Mouse (Mus musculus) neural tube, embryonic 13.5 days (tissue): ENCODE measurements around the gene Osbpl5. TPM values are rescaled to one million over a fixed set of nuclear protein-coding genes. Genes with fewer than 3 reads are reported as not detected.

Experiments used
- ATAC-seq: fragments of 200-750 bp; cut with Nextera tagmentation; 2 replicates; pipeline ENCODE4 v1.8.0; 2017; ENCODE audit warnings: low read depth, mild to moderate bottlenecking, moderate TSS enrichment, moderate library complexity
- H3K27ac ChIP-seq: fragments of 300-500 bp; sonication (generic); replicated peaks from 2 replicates; pipeline ENCODE4 v1.5.1; 2015; ENCODE audit warnings: moderate library complexity, mild to moderate bottlenecking, inconsistent platforms
- H3K27me3 ChIP-seq: fragments of 300-500 bp; sonication (generic); 2 replicates; pipeline ENCODE4 v1.6.1; 2015; ENCODE audit warnings: mild to moderate bottlenecking, inconsistent platforms
- H3K36me3 ChIP-seq: fragments of 300-500 bp; sonication (generic); 2 replicates; pipeline ENCODE4 v1.6.1; 2015; ENCODE audit warnings: mild to moderate bottlenecking, inconsistent platforms
- H3K4me1 ChIP-seq: fragments of 300-500 bp; sonication (generic); replicated peaks from 2 replicates; pipeline ENCODE4 v1.6.1; 2015; ENCODE audit warnings: inconsistent platforms
- H3K4me2 ChIP-seq: fragments of 300-500 bp; sonication (generic); 2 replicates; pipeline ENCODE4 v1.6.1; 2015; ENCODE audit warnings: inconsistent platforms, mild to moderate bottlenecking, moderate library complexity
- H3K4me3 ChIP-seq: fragments of 300-500 bp; sonication (generic); 2 replicates; pipeline ENCODE4 v1.5.1; 2015; ENCODE audit warnings: mild to moderate bottlenecking, inconsistent platforms
- H3K9ac ChIP-seq: fragments of 300-500 bp; sonication (generic); 2 replicates; pipeline ENCODE4 v1.6.1; 2015; ENCODE audit warnings: moderate library complexity, mild to moderate bottlenecking, inconsistent platforms
- H3K9me3 ChIP-seq: fragments of 300-500 bp; sonication (generic); 2 replicates; pipeline ENCODE4 v1.6.1; 2016; ENCODE audit warnings: inconsistent platforms
- WGBS: fragments of 180-500 bp; shearing (Covaris S2); methylation state at CpG from one replicate; pipeline ENCODE4 v1.1.7; 2015; 5-methylcytosine and 5-hydroxymethylcytosine counted together
- polyA plus RNA-seq: library from polyadenylated mRNA; unstranded; fragments of >200 nt; fragmentation: Nextera tagmentation; extraction: Ambion mirVana; gene quantifications from 2 replicates; pipeline ENCODE4 v1.2.1, GENCODE M21; 2015

The Osbpl5 gene
- polyA plus RNA-seq, 1 experiment from 2014 or later = 27.8 TPM

DNA sequence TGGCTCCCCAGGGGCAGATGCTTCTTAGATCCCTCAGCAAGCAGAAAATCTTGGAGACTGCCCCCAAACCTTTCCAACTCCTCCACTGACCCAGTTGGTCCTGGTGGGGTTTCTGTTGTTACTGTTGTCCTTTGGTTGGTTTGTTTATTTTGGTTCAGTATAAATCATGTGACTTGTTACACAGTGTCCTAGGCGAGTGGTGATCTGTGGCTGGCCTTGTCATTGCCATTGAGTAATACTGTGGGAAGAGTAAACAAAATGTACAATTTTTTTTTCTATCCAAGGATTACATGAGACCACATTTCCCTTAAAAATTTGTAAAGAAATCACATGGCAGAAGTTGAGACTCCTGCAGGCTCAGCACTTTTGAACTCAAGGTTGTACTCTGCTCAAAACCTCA lies 12.7 kb upstream of the Osbpl5 start:
- no peak for ATAC-seq
- 62% methylated on average over 1 of the region's 1 CpGs for WGBS
- Histone ChIP-seq H3K4me3 (no peak overlapping the region), H3K27me3 (peaks cover 22% of the 10 kb centered on the region), H3K9me3 (no peaks in the 10 kb centered on the region), H3K4me1 (no peaks in the 10 kb centered on the region), H3K27ac (no peak overlapping the region), H3K9ac (no peak overlapping the region), H3K4me2 (no peak overlapping the region), H3K36me3 (no peaks in the 10 kb centered on the region)

GRCm38 (mm10) chr7:143768267-143768666 lies 11.5 kb upstream of the Osbpl5 start:
- 87% methylated on average over 6 of the region's 6 CpGs for WGBS
- ATAC-seq = no peak
- Histone ChIP-seq H3K36me3 (no peaks in the 10 kb centered on the region), H3K4me2 (no peak overlapping the region), H3K9me3 (no peaks in the 10 kb centered on the region), H3K27me3 (peaks cover 28% of the 10 kb centered on the region), H3K4me3 (no peak overlapping the region), H3K4me1 (no peaks in the 10 kb centered on the region), H3K9ac (no peak overlapping the region), H3K27ac (no peak overlapping the region)

DNA sequence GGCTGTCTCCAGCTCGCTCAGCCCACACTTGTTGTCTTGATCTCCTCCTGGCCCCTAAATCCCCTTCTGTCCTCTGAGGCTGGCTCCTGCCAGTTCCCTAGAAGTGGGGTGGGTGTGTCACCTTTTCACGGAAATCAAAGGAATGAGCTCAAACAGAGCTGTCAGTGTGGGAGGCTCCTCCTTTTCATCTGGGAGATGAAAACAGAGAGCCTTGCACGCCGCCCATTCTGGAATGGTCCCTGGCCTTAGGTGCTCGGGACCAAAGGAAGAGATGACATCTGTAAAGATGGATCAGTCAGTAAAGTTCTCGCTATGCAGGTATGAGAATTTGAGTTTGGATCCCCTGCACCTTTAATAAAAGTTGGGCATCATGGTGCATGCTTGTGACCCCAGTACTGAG lies 10.1 kb upstream of the Osbpl5 start, which contains the start of gene Mrgprg:
Gene Mrgprg, minus strand, starts transcription at position 101 of the 400 bp plus-strand sequence.
- Histone ChIP-seq H3K4me1 (no peaks in the 10 kb centered on the region), H3K27me3 (peaks cover 31% of the 10 kb centered on the region), H3K4me2 (no peak within 1 kb of the TSS), H3K36me3 (no peaks in the 10 kb centered on the region), H3K9ac (no peak within 1 kb of the TSS), H3K27ac (no peak within 1 kb of the TSS), H3K9me3 (no peaks in the 10 kb centered on the region), H3K4me3 (no peak within 1 kb of the TSS)
- no peak for ATAC-seq
- WGBS = 52% methylated on average over 6 of the region's 6 CpGs

GRCm38 (mm10) chr7:143764876-143765530 lies 8.2 kb upstream of the Osbpl5 start:
- 76% methylated on average over 19 of the region's 19 CpGs for WGBS
- Histone ChIP-seq H3K36me3 (no peaks in the 10 kb centered on the region), H3K4me3 (no peak overlapping the region), H3K9ac (no peak overlapping the region), H3K27me3 (peaks cover 31% of the 10 kb centered on the region), H3K9me3 (no peaks in the 10 kb centered on the region), H3K27ac (no peak overlapping the region), H3K4me2 (no peak overlapping the region), H3K4me1 (no peaks in the 10 kb centered on the region)
- ATAC-seq = no peak

DNA sequence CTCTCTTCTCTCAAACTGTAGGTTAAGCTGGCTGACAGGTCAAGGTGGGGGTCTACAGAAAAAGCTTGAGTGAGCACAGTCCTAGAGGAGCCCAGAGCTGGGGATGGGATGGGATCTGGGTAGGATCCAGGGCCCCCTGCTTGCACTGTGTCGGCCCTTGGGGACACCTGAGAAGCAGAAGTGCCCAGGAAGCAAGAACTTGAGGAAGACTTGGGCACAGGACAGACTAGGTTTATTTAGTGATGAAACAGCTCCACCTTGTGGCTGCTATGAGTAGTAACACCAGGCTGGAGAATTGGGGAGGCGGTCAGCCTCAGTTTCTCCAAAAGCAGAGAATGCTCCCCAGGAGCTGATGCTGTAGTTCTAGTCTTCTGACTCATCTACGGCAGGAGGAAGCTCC lies 7.0 kb upstream of the Osbpl5 start:
- H3K4me3 ChIP-seq = no peak overlapping the region
- 24% methylated on average over 3 of the region's 3 CpGs for WGBS
- no peaks in the 10 kb centered on the region for H3K9me3 ChIP-seq
- H3K9ac ChIP-seq = no peak overlapping the region
- H3K27me3 ChIP-seq = peaks cover 31% of the 10 kb centered on the region
- no peaks in the 10 kb centered on the region for H3K4me1 ChIP-seq
- no peaks in the 10 kb centered on the region for H3K36me3 ChIP-seq
- H3K27ac ChIP-seq = no peak overlapping the region
- peak; percentile 43; the same call in 1 of the 2 replicates for ATAC-seq
- H3K4me2 ChIP-seq = no peak overlapping the region

DNA sequence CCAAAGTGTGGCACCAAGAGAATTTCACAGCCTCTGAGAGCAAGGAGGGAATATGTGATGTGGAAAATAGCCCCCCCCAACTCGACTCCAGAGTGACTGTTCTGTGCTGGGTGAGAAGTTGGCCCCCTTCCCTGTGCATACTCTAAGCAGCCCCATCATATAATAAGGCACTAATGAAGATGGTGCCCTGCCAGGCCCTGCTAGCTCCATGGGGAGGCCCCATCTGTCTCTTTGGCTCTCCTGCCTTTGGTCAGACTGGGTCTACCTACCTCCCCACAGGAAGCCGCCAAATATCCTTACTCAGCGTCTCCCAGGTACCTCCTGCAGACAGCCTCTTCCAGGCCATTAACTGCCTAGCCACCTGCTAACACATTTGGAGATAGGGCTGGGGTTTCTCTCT lies 2.2 kb upstream of the Osbpl5 start:
- no peak overlapping the region for H3K9ac ChIP-seq
- peaks cover 40% of the 10 kb centered on the region for H3K27me3 ChIP-seq
- WGBS = 67% methylated on average over 3 of the region's 3 CpGs
- no peak overlapping the region for H3K4me3 ChIP-seq
- H3K36me3 ChIP-seq = no peaks in the 10 kb centered on the region
- no peak for ATAC-seq
- H3K4me2 ChIP-seq = no peak overlapping the region
- peaks cover 13% of the 10 kb centered on the region for H3K4me1 ChIP-seq
- no peaks in the 10 kb centered on the region for H3K9me3 ChIP-seq
- H3K27ac ChIP-seq = no peak overlapping the region

DNA sequence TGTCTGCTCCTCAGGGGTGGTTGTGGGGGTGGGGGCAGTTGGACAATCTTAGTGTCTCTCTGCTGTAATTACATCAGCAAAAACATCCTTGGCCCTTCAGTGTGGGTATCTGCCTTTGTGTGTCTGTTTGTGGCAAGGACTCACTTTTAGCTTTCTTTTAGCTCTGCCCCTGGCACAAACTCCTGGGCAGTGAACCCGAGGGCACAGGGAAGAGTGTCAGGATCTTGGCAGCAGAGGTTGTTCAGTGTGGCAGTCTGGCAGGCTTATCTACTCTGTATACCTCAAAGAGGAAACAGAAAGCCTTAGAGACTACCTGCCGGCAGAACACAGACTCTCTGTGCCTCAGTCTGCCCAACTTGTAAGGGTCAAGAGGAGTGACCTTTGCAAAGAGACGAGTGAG lies 911 bp upstream of the Osbpl5 start:
- Histone ChIP-seq H3K36me3 (no peaks in the 10 kb centered on the region), H3K27ac (no peak overlapping the region), H3K27me3 (peaks cover 43% of the 10 kb centered on the region), H3K9me3 (no peaks in the 10 kb centered on the region), H3K9ac (0 out of 2 replicates have a peak overlapping the region, but pooled peaks have one; percentile 5), H3K4me3 (no peak overlapping the region), H3K4me2 (no peak overlapping the region; the same call in 1 of the 2 replicates), H3K4me1 (peaks cover 13% of the 10 kb centered on the region)
- ATAC-seq = no peak
- 69% methylated on average over 3 of the region's 3 CpGs for WGBS

DNA sequence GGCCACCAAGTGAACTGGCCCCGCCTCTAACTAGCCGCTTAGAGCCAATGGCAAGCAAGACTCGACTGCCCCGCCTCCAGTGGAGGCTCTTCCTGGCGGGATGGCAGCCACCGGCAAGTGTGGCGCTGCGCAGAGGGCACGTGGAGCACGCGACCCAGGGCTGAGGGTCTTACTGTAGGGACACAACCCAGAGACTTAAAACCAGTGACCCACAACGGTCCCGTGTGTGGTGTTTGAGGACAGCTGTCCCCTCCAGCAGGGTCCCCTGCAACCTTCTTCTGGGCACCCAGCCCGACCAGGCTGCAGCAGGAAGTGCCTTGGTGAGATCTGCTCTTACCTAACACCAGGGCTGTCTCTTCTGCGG lies 224 bp upstream of the Osbpl5 start:
- Histone ChIP-seq H3K4me1 (peaks cover 13% of the 10 kb centered on the region), H3K9ac (0 out of 2 replicates have a peak overlapping the region, but pooled peaks have one; percentile 31), H3K27me3 (peaks cover 40% of the 10 kb centered on the region), H3K4me3 (peak overlapping the region; percentile 35), H3K27ac (no peak overlapping the region), H3K36me3 (no peaks in the 10 kb centered on the region), H3K9me3 (no peaks in the 10 kb centered on the region), H3K4me2 (peak overlapping the region; percentile 75)
- WGBS = 2% methylated on average over 15 of the region's 15 CpGs
- ATAC-seq = peak; percentile 90

DNA sequence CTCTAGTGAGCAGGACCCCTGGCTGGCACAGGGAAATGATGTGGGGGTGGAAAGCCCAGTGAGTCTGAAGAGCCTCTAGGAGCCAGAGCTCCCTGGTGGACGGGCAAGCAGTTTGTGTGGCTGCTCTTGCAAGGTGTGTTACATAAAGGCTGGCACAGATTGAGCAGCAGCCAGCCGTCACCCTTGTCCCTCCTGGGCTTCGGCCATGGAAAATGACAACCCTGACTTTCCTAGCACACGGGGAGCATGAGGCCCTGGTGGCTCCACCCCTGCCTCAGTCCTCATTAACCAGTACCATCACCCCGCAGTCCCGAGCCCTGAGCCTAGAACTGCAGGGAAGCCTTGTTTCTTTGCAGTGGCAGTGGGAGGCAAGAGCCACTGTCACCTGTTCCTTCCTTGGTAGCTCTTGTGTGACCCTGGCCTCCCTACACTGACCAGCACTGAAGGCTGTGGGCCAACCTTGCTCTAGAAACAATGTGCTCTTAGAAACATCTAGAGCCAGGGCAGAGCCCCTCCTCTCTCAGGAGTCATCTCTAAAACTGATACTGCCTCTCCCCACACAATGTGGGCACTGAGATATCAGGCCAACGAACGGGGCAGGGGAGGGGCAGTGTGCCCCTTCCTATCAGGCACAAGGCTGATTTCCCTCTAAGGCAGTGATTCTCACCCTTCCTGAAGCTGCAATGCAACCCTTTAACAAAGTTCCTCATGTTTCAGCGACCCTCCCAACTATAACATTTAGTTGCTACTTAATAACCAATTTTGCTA lies 1.2 kb downstream of the Osbpl5 start:
- ATAC-seq = no peak
- Histone ChIP-seq H3K4me1 (peaks cover 13% of the 10 kb centered on the region), H3K4me3 (no peak overlapping the region), H3K27me3 (peaks cover 40% of the 10 kb centered on the region), H3K9ac (no peak overlapping the region), H3K4me2 (no peak overlapping the region), H3K36me3 (no peaks in the 10 kb centered on the region), H3K27ac (no peak overlapping the region), H3K9me3 (no peaks in the 10 kb centered on the region)
- WGBS = 76% methylated on average over 9 of the region's 9 CpGs

DNA sequence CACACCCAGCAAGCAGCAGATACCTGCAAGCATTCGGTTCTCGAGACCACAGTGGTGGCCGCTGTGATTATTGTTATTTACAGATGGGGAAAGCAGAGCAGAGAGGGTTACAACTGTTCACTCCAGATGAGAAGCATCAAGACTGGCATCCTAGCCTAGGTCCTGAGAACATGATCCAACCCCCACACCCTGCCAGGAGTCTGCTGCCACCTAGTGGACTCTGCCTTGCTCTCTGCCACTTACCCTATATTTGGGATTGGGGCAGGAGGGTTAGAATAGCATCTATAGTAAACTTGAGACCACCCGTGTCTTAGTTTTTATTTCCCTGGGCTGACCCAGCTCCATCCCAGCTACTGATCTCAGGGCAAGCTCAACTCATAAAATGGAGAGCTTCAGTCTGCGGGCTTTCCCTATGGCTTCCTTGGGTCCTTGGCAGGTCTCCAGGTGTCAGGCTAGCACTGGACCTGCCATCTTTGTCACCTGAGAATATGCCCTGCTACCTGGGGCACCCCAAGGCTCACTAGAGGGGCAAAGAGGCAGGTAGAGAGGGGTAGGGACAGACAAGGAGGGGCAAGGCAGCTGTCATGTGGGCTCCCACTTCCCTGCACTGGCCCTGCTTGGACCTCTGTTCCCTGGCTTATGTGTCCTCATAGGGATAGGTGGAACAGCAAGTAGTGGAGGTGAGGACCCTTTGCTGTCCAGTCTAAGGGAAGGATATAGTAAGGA lies 2.6 kb downstream of the Osbpl5 start:
- Histone ChIP-seq H3K4me1 (peaks cover 19% of the 10 kb centered on the region), H3K4me3 (no peak overlapping the region), H3K9ac (no peak overlapping the region), H3K27me3 (peaks cover 40% of the 10 kb centered on the region), H3K36me3 (no peaks in the 10 kb centered on the region), H3K9me3 (no peaks in the 10 kb centered on the region), H3K4me2 (no peak overlapping the region), H3K27ac (no peak overlapping the region)
- ATAC-seq = no peak
- WGBS = 51% methylated on average over 5 of the region's 5 CpGs

DNA sequence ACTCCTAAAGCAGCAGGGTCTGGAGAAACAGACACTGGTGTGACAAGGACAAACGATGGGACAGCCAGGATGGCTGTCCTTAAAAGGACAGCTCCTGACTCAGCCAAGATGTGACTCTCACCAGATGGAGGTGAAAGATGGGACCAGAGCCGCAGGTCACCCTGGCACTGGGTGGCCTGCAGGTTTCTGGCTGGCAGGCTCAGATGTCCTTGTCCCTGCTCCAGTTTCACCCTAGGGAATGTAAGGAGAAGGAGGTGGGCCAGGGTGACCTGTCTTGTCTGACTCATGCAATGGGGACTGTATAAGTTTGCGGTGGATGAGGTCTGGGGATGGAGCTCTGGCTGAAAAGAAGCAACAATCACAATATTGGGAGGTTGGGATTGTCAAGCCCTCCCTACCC lies 4.2 kb downstream of the Osbpl5 start:
- no peaks in the 10 kb centered on the region for H3K9me3 ChIP-seq
- H3K36me3 ChIP-seq = no peaks in the 10 kb centered on the region
- no peak overlapping the region for H3K27ac ChIP-seq
- no peak overlapping the region for H3K4me2 ChIP-seq
- ATAC-seq = no peak
- H3K9ac ChIP-seq = no peak overlapping the region
- peaks cover 32% of the 10 kb centered on the region for H3K27me3 ChIP-seq
- H3K4me1 ChIP-seq = peaks cover 30% of the 10 kb centered on the region
- 89% methylated on average over 3 of the region's 3 CpGs for WGBS
- H3K4me3 ChIP-seq = no peak overlapping the region

DNA sequence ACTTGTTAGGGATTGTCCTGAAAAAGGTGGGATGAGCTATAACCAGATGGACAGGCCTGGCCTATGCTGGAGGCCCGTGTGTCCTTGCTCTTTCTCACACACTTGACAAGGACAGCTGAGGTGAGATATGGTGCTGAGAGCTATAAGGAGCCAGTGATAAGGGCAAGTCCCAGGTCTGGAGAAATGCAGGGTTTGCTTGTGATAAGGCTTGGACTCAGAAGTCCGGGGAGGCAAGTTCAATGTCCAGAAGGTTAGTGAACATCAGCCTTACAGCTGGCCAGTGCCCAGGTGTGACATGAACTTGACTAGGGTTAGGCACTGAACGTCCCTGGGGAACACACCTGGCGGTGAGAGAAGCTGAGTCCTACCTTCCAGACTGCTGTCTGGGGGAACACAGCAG lies 4.7 kb downstream of the Osbpl5 start:
- no peak overlapping the region for H3K27ac ChIP-seq
- peaks cover 26% of the 10 kb centered on the region for H3K4me1 ChIP-seq
- 75% methylated on average over 4 of the region's 4 CpGs for WGBS
- H3K36me3 ChIP-seq = no peaks in the 10 kb centered on the region
- no peak for ATAC-seq
- no peaks in the 10 kb centered on the region for H3K9me3 ChIP-seq
- peaks cover 30% of the 10 kb centered on the region for H3K27me3 ChIP-seq
- no peak overlapping the region for H3K9ac ChIP-seq
- no peak overlapping the region for H3K4me3 ChIP-seq
- no peak overlapping the region for H3K4me2 ChIP-seq
